11 mouse cellular contexts compared by ENCODE assay signal in genomic region chr12:40712235-40712634, GRCm38 (mm10).
"Had no signal": no experiment of that assay in that cellular context is flagged by ENCODE, and none has a peak within 500 bp of the region (broad histone marks: within the 10 kb centered on the region; RNA-seq: fewer than 3 reads in every experiment).

No protein-coding gene starts in this region.

- H3K27ac ChIP-seq: kidney, postnatal 0 days; limb, embryonic 13.5 days; liver, embryonic 14.5 days; midbrain, embryonic 12.5 days; stomach, postnatal 0 days had no signal

- DNase-seq: kidney, adult 9 months; kidney, postnatal 4 days; left cerebral cortex, postnatal 4 days; lung, adult 18-20 months; thymus, adult 18-20 months; thymus, postnatal 14 days had no signal

- H3K27me3 ChIP-seq: limb, embryonic 13.5 days; midbrain, embryonic 12.5 days had no signal

- H3K36me3 ChIP-seq: midbrain, embryonic 12.5 days had no signal

- H3K4me1 ChIP-seq: limb, embryonic 13.5 days; midbrain, embryonic 12.5 days had no signal

- H3K9me3 ChIP-seq: limb, embryonic 13.5 days; midbrain, embryonic 12.5 days had no signal

- H3K4me3 ChIP-seq: limb, embryonic 13.5 days; midbrain, embryonic 12.5 days had no signal
